Mouse (Mus musculus): ENCODE data around the gene Shc3. TPM values are rescaled to one million over a fixed set of nuclear protein-coding genes. Genes with fewer than 3 reads are reported as not detected.

Gene Shc3
- total RNA-seq, 2 experiments from 2014 or later = 195 to 220 TPM

DNA sequence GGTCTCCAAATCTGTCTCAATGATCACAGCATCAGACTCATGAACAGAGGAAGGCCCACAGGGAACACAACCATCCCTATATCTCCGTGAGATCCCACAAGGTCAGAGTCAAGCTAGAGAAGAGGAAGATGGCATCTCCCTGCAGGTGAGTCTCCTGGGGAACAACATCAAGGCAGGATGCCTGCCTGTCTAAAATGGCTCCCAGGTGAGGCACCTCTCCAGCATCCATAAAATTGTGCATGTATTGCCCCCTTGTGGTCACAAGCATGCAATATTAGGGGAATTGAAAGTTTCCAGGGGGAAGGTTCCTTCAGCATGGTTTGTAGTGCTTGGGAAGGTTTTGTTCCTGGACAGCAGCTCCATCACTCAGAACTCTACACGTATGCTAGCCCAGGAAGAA lies 134.8 kb downstream of the Shc3 start:
- DNase-seq (ENCODE audit: low spot score in 2 of 2) = no peak
- intact Hi-C loops (cut with DNase I) = no loop called here

DNA sequence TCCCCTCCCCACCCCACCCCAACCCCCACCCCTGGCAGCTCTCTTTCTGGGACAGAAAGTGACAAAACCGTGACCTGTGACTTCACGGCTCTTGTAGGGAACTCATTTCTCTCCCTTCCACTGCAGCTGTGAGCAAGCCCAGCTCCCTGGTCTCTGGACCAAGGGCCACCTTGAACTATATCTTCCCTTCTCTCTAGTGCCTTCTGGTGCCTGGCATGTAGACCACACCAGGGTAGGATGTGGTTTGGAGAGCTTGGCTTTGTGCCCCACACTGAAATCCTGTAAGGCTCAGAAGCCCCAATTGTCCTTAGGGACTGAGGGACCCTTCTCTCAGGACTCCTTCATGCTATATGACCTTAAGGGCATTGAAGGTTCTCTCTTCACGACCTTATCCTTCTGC lies 135.8 kb downstream of the Shc3 start:
- no peak for DNase-seq (ENCODE audit: low spot score in 2 of 2)

DNA sequence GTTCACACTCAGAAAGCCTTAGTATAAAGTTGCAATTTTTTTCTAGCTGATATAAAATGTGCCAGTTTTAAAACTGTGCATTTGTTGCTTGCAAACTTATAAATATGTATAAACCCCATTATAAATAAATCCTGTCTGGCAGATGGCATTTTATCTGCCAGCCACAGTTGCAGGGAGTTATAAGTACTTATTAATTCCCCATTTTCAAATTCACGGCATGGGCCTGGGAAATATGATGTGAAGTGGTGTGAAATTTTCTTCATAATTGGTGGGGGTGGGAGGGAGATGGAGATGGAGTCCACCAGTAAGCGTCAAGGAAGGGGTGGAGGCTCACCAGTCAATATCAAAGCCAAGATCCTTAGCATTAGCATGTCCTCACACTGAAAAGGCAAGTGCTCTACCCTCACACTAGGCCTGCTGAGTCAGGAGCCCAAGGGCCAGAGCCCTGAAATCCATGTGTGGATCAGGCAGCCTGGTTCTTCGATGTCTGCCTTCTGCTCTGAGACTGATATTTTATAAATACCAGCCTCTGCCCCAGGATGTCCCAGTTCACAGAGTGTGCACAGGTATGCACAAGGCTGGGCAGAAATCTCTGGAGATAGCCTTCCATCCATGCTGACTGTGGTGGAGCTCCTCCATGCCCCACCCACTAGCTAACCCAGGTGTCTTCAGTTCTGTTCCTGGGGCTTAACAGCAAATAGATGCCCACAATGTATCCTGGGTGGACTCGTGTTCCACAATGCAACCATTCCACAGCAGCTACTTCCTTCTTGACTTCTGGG lies 143.4 kb downstream of the Shc3 start:
- intact Hi-C loops (cut with DNase I) = no loop called here
- no peak for DNase-seq (ENCODE audit: low spot score in 2 of 2)

More for the DNA sequence above, 135.8 kb downstream of the Shc3 start:
- intact Hi-C loops (cut with DNase I) = no loop called here

DNA sequence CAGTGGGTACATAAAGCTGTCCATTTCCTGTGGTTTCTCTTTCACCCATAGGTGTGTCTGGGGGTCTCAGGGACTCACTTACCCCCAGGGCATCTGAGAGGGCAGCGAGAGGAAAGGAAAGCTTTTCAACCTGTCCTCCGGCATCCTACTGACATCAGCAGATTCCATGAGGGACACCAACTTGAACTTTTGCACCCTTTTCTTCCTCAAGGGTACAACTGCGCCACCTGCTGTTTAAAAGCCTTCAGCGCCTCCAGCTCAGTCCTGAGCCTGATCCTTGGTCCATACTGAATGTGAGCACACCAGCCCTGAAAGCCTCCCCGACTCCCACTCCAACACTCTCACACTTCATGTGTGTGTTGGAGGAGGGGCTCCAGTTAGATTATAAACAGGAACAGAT lies 144.6 kb downstream of the Shc3 start:
- DNase-seq (ENCODE audit: low spot score in 2 of 2) = no peak
- intact Hi-C loops (cut with DNase I) = loop anchor here (5.0 kb wide), 1 partner anchor 193 kb away; no protein-coding TSS in a partner anchor

DNA sequence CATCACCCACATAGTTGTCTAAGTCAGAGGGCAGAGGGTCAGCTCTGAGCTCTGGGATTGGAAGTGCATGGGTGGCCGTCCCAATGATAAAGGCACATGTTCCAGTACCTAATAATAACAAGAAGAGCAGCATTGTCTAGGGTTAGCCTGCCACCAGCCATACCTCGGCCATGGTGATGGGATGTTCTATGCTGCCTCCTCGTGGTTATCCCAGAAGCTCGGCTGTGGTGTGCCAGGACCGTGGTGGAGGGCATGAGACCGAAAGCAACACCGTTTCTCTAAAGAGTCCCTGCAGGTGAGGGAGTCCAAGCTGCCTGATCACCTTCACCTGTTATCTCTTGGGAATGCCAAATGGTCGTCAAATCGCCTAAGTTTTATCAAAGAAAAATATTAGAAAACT lies 145.6 kb downstream of the Shc3 start:
- intact Hi-C loops (cut with DNase I) = loop anchor here (5.0 kb wide), 1 partner anchor 194 kb away; no protein-coding TSS in a partner anchor

DNA sequence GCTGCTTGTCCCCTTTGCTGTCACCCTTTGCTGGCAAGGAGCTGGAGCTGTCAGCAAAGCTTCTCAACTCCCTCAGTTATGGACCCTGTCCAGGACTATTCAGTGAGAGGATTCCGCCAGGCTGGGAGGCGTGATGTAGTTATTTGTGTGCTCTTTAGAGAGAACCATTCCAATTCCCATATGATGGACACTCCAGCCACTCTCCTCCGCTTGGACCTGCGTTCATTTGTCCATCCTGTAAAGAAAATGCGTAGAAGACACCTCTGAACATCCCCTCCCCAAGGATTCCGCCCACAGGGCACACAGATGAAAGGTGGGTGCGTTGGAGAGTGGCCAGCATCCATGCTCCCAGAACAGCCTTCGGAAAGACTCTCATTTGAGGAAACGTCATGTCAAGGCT lies 148.4 kb downstream of the Shc3 start:
- intact Hi-C loops (cut with DNase I) = loop anchor here (5.0 kb wide), 1 partner anchor 196 kb away; no protein-coding TSS in a partner anchor
- DNase-seq (ENCODE audit: low spot score in 2 of 2) = peak; percentile 57 to 69

More for the DNA sequence above, 145.6 kb downstream of the Shc3 start:
- DNase-seq (ENCODE audit: low spot score in 2 of 2) = no peak

DNA sequence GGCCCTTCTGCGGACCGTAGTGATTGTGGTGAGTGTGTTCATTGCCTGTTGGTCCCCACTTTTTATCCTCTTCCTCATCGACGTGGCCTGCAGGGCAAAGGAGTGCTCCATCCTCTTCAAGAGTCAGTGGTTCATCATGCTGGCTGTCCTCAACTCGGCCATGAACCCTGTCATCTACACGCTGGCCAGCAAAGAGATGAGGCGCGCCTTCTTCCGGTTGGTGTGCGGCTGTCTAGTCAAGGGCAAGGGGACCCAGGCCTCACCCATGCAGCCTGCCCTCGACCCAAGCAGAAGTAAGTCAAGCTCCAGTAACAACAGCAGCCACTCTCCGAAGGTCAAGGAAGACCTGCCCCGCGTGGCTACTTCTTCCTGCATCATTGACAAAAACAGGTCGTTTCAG lies 149.7 kb downstream of the Shc3 start:
- no peak for DNase-seq (ENCODE audit: low spot score in 2 of 2)
- intact Hi-C loops (cut with DNase I) = loop anchor here (2.0 to 5.0 kb wide), 4 partner anchors 211 to 471 kb away; partner anchors contain the start of gene Spin1

DNA sequence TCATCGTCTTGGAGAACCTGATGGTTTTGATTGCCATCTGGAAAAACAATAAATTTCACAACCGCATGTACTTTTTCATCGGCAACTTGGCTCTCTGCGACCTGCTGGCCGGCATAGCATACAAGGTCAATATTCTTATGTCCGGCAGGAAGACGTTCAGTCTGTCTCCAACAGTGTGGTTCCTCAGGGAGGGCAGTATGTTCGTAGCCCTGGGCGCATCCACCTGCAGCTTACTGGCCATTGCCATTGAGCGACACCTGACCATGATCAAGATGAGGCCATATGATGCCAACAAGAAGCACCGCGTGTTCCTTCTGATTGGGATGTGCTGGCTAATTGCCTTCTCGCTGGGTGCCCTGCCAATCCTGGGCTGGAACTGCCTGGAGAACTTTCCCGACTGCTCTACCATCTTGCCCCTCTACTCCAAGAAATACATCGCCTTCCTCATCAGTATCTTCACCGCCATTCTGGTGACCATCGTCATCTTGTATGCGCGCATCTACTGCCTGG lies 150.2 kb downstream of the Shc3 start:
- DNase-seq (ENCODE audit: low spot score in 2 of 2) = no peak
- intact Hi-C loops (cut with DNase I) = loop anchor here (2.0 to 5.0 kb wide), 4 partner anchors 210 to 470 kb away; partner anchors contain the start of gene Spin1

DNA sequence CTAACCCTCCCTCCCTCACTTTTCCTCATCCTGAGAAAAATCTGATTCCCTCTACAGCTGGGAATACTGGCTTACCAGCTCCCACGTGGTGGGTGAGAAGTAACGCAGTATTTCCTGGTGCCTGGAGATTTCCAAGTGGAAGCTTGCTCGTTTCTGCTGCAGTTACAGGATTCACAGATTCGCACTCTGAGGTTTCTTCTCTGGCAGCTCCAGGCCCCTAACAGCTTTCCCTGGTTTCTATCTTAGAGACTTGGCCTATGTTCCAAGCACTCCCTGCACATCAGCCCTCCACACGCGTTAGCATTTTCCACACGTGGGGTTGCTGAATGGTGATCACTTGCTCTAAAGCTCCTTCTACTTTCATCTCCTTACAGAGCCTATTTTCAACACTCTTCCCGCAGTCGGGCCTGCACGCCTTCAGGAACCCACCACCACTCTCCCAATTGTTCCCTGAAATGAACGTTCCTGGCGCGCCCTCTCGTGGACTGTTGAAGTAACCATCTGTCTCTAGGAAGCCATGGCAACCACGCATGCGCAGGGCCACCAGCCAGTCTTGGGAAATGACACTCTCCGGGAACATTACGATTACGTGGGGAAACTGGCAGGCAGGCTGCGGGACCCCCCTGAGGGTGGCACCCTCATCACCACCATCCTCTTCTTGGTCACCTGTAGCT lies 150.8 kb downstream of the Shc3 start:
- peak; percentile 94 to 96 for DNase-seq (ENCODE audit: low spot score in 2 of 2)
- intact Hi-C loops (cut with DNase I) = loop anchor here (2.0 to 5.0 kb wide), 4 partner anchors 210 to 470 kb away; partner anchors contain the start of gene Spin1

DNA sequence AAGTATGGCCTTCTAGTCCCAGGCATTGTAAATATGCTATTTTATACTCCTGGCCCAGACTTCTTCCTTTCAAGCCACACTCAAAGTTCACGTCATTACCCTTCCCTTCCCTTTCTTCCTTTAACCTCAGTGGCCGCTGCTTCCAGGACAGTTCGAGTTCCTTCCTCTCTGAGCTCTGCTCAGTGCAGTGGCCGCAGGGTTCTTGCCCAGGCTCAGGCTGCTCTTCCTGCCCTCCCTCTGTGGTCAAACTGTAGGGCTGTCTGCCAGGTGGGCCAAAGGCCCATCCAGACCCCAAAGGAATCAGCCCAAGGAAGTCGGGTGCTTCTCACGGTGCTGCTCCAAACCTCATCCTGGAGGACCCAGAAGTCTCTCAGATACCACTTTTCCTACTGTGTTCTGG lies 151.4 kb downstream of the Shc3 start:
- intact Hi-C loops (cut with DNase I) = loop anchor here (2.0 to 5.0 kb wide), 4 partner anchors 209 to 469 kb away; partner anchors contain the start of gene Spin1
- DNase-seq (ENCODE audit: low spot score in 2 of 2) = no peak

DNA sequence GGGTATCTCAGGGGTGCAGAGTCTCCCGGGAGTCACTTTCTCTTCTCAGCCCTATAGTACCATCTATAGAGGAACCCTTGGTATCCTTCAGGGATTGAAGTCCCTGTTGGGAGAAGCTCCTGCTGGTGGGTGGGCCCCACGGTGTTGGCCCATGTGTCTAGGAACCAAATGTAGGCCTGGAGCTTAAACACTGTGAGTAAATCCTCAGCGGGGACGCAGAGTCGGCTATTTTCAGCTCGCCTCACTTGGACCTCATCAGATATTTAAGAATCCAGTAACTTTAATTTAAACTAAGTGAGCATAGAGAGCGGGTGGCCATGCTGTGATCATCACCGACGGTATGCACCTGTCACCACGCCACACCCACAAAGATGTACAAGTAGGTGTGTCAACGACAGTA lies 152.5 kb downstream of the Shc3 start:
- peak in 1 of 2 experiments; percentile 26 for DNase-seq (ENCODE audit: low spot score in 2 of 2)
- intact Hi-C loops (cut with DNase I) = loop anchor here (5.0 kb wide), 2 partner anchors 224 to 314 kb away; partner anchors contain the start of gene Spin1

DNA sequence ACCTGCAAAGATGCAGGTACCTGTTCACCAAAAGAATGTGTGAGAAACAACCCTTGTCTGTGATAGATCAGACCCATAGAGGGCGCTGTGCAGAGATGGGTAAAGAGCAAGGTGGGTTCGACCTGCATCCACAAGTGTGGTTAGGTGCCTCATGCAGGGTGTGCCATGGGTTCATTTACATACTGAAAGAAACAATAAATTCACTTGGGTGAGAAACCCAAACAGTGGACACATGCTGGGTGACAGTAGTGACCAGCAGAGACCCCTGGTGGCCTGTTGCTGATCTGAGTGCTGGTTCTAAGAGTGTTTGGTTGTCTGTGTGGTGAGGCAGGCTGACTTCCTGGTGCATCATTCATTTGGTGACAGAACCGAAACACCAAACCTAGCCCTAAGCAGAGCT lies 155.8 kb downstream of the Shc3 start:
- no peak for DNase-seq (ENCODE audit: low spot score in 2 of 2)
- intact Hi-C loops (cut with DNase I) = no loop called here

DNA sequence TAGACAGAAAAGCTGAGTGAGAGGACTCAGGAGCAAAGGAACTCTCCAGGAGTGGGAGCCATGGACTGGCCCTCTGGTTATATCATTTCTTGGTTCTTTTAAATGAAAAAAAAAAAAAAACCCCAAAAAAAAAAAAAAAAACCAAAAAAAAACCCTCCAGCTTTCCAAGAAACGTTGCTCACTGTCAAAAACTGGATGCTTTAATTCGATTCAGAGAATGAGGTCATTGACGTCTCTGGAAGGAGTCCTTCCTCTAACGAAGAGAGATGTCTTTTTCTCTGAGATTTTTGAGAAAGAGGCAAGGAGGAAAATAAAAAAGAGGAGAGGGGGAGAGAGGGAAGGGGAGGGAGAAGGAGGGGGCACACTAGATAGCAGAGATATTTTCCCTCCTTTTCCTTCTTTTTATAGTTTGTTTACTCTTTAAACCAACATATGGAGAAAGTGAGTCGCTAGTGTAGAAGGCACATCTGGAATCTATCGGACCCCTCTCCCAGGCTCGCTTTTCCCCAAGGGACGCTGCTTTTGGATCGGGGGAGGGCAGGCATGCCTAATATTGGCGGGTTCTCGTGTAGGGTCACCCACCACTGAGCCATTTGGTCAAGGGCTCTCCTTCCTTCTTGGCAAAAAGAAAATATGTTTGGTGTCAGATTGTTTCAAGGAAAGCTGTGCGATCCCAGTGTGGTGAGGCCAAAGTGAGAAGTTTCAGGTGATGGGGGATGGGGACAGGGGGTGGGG lies 157.4 kb downstream of the Shc3 start:
- intact Hi-C loops (cut with DNase I) = no loop called here

DNA sequence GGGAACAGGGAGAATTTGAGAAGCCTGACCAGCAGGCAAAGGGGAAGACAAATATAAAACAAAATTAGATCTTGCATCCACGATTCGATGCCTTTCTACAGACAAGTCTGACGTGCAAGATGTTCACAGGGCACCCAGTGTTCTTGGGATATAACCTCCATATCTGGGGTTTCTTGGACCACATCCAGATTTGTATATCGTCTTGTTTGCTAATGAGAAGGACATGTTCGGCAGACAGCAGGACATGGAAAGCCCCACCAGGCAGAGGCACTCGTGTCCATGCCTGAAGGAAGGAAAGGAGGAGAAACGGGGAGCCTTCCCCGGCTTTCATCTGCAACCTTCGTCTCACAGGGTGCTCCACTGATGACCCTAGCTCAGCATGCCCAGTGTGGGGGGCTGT lies 158.0 kb downstream of the Shc3 start:
- DNase-seq (ENCODE audit: low spot score in 2 of 2) = no peak
- intact Hi-C loops (cut with DNase I) = no loop called here

More for the DNA sequence above, 157.4 kb downstream of the Shc3 start:
- no peak for DNase-seq (ENCODE audit: low spot score in 2 of 2)

DNA sequence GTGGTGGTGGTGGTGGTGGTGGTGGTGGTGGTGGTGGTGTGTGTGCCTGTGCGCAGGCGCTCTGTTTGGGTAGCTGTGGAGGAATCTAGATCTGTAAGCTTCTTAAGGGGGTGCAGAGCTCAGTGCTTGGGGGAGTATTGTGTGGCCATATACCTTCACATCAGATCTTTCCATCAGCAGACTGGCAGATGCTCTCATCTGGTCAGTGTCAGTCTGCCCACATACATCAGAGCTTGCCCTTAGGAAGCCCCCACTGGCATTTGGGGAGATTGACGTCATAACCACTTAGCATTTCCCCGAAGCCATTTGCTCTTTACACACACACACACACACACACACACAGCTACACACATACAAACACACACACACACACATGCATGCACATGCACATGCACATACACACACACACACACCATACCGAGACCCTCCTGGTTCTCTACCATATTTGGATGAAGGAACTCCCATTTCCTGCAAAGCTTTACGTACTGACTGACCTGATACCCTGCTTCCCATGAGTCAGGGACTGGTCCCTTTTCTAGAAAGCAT lies 159.2 kb downstream of the Shc3 start:
- no peak for DNase-seq (ENCODE audit: low spot score in 2 of 2)
- intact Hi-C loops (cut with DNase I) = loop anchor here (5.0 kb wide), 1 partner anchor 123 kb away; no protein-coding TSS in a partner anchor

DNA sequence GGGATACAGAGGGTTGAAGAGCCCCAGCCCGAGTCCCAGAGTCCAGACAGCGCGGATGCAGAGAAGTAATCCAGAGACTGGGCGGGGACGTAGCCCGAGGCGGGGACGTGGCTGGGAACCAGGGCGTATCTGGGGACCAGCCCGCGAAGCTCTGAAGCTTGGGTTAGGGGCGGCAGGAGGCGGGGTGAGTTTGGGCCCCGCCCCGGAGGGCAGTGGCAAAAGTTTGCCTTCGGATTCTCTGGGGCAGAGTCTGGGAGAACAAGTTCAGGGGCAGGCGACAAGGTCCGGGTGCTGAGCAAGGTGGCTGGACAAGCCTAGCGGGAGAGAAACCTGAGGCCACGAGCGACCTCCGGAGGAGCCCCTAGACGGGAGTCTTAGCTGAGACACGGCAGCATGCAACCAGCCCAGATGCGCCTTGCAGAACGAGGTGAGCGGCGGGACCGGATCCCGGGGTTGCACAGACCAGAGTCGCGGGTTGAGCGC lies 160.7 kb downstream of the Shc3 start, which contains the start of gene S1pr3:
S1pr3 (plus strand) TSS at position 121 of the 483 bp plus-strand sequence.
- DNase-seq (ENCODE audit: low spot score in 2 of 2) = no peak
- intact Hi-C loops (cut with DNase I) = loop anchor here (5.0 kb wide), 1 partner anchor 121 kb away; no protein-coding TSS in a partner anchor

DNA sequence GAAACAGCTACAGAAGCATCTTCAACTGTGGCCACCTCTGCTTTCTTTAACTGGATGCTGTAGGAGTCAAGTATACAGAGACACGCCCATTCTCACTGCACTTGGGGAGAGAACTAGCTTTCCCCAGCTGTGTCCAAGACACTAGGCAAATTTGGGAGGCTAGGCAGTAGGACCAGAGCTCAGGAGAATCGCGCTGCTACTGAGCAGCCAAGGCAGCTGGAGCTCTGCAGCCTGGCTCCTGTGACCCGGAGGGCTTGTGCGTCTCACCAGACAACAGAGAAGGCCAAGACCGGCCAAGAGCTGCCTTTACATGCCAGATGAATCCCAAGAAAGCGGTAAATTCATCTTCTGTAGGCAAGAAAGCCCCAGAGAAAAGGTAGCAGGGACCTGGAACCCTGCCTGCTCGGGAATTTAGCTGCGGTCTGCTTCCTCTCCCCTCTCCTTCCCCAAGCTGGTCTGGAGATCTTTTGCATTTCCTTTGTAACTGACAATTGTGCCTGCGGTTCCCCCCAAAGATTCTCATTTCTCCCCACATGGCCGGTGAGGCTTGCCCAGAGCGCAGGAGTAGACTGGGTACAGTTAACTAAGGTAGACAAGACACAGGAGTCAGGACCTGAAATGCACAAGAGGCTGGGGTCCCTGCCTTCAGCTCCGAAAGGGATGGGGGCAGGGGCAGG lies 161.5 kb downstream of the Shc3 start:
- intact Hi-C loops (cut with DNase I) = loop anchor here (5.0 kb wide), 1 partner anchor 120 kb away; no protein-coding TSS in a partner anchor
- no peak for DNase-seq (ENCODE audit: low spot score in 2 of 2)

DNA sequence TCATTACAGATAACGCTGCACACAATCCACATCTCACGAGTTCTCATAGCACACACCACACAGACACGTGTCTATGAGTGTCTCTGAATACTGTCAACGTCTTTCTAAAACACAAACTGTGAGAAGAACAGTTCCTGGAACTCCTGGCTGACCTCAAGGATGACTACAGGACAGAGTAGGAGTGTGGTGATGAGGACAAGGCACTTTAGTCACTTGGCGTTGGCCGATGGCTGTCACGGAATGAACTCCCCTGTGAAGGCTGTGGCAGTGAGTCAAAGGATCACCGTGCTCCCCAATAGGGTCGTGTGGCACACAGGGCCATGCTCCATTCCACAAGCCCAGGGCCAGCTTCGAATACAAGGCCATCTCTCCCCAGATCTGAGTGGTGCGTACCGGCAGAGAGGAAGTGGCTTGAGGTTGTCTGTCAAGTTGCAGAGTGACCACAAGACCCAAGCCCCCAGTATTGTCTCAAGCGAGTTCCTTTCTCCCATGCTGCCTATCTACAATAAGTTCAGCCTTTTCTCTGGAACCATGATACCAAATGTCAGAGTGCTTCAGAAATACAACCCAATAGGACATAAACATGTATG lies 163.4 kb downstream of the Shc3 start:
- intact Hi-C loops (cut with DNase I) = loop anchor here (5.0 kb wide), 1 partner anchor 119 kb away; no protein-coding TSS in a partner anchor
- DNase-seq (ENCODE audit: low spot score in 2 of 2) = no peak

Data from left cerebral cortex, postnatal 36 days (tissue).